Mouse (Mus musculus) retina, adult 2 months (tissue): Measurements from ENCODE around the gene Prkd2.

ENCODE experiments used
- DNase-seq: peaks from one replicate; pipeline ENCODE4 v3.0.0-alpha.2; 2012; ENCODE audit warnings: low read depth, low spot score

The Prkd2 gene

GRCm38 (mm10) chr7:16916342-16917265 is 73.9 kb downstream of the Prkd2 start:
- no peak for DNase-seq

- no peak for DNase-seq
These were observed 74.7 kb downstream of the Prkd2 start for GRCm38 (mm10) chr7:16917447-16917846.

DNA sequence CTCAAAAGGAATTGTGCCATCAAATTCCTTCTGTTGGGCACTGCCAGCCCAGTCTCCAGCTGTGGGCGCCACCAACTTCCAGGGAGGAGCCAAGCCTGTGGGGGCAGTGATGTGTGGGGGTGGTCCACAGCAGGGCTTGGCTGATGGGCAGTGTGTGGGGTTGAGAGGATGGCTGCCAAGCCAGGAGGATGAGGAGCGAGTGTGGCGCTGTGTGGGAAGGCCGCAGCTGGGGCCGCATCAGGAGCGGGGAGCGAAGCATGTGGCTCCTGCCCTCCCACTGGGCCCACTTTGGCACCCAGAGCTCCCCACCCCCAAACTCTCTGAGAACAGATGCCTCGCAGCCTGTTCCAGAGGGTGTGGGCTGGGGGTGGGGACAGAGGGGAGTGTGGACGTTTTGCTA is 75.3 kb downstream of the Prkd2 start:
- DNase-seq: no peak

DNA sequence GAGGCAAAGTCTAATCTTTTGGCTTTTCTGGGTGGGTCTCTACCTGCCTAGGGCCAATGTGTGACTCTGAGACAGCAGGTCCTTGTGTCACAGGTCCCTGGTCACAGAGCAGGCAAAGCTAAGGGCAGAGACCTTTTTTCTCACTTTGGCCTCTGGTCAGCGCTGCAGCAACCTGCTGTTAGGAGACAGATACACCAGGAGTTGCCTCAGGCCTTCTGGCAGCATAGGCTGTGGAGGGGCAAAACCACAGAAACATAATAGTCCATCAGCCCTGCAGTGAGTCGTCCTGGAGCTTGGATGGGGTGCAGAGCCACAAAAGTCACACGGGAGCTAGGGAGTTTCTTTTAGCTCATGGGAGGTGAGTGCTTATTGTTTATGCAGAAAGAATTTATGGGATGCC is 76.0 kb downstream of the Prkd2 start:
- no peak for DNase-seq

DNA sequence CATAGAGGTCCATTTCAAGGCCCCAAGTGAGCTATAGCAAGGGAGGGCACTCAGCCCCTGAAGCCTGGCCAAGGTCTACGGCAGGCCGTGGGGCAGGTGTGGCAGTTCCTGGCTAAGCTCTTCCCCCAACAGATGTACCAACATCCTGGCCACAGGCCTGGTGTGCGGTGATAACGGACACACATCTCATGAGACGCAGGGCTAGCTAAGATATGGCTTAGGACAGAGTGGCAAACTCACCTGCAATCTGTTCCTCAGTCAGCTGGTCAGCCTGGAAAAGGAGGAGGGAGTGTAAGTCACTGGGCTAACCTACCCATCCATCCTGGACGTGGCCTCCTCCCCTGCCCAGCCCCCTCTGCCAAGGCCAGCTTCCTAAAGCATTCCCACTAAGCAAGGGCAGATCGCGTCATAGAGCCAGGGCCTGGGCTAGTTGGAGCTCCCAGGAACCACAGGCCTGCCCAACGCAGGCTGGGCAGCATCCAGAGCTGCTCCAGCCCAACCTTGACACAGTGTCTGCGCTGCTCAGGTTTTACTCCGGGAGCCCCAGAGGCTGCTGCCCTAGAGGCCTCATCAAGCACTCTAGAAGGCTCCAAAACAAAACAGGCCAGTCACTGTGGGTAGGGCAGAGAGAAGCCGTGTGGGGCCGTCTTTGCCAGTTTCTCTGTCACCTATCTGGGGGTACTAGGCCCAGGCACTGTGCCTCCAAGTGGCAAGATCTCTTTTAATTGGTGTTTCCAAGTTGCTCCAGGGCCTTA is 76.9 kb downstream of the Prkd2 start:
- no peak for DNase-seq
